Mouse (Mus musculus) retina, adult 2 months (tissue): ENCODE results near the gene Eif2b2.

Experiments
- DNase-seq: peaks from one replicate; pipeline ENCODE4 v3.0.0-alpha.2; 2012; ENCODE audit warnings: low read depth, low spot score

Gene Eif2b2

GRCm38 (mm10) chr12:85252083-85252482, 32.8 kb downstream of the Eif2b2 start:
- no peak for DNase-seq

- DNase-seq: no peak
Observed at GRCm38 (mm10) chr12:85256074-85256751, 36.9 kb downstream of the Eif2b2 start.

GRCm38 (mm10) chr12:85257008-85257639, 37.8 kb downstream of the Eif2b2 start:
- no peak for DNase-seq

GRCm38 (mm10) chr12:85262489-85262888, 43.2 kb downstream of the Eif2b2 start:
- no peak for DNase-seq

DNA sequence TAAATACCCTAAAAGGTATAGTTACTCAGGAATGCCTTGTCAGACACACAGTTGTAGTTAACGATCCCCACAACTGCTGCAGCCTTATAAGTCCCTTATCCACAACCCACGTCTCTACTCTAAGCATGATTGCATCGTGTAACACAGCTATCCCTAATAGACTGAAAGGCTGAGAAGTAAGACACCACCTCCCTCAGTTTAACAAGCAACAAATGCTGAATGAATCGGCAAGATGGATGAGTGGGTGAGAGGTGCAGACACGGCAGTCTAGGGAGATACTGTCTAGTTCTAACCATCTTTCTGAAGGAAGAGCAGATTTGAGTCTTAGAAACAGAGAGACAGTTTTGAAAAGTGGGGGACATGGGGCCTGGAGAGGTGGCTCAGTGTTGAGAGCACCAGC, 43.9 kb downstream of the Eif2b2 start:
- DNase-seq: no peak

DNA sequence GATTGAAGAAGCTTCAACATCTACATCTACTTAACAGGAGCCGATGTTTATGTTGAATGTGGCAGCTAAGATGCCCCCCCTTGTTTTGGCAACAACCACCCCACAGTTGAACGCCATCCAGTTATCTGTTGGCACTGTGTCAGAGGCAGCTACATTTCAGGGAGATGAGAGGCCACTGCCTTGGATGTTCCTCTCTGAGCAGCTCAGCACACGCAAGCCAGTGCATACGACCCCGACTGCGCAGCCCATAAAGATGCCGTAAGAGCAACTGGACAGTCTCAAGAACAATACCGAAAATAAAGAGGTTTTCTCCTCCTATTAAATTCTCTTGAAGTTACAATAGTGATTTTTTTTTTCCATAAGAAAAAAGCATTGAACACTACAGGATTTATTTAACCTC, 45.2 kb downstream of the Eif2b2 start:
- no peak for DNase-seq

GRCm38 (mm10) chr12:85264940-85265339, 45.7 kb downstream of the Eif2b2 start:
- DNase-seq: no peak

GRCm38 (mm10) chr12:85266248-85266647, 47.0 kb downstream of the Eif2b2 start:
- no peak for DNase-seq

DNA sequence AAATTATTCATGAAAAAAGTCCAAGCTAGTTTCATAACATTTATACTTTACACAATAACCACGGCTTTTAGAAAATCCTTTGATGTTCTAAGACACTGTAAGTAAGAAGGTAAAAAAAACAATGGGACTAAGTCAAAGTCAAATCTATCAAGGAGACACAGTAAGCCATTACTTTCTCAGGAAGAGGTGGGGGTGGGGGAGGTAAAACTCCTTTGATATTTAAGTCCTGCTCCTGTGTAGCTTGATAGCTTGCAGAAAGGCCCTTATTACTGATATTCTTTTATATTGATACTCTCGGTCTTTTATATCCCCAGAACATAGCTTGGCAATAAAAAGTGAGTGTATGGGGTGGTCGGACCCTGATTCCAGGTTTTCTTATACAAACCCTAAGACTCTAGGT, 50.5 kb downstream of the Eif2b2 start:
- no peak for DNase-seq

GRCm38 (mm10) chr12:85270319-85270718, 51.0 kb downstream of the Eif2b2 start, which contains the start of gene Mlh3:
Gene Mlh3, minus strand, starts transcription at chr12:85270599.
- DNase-seq: peak; percentile 75

DNA sequence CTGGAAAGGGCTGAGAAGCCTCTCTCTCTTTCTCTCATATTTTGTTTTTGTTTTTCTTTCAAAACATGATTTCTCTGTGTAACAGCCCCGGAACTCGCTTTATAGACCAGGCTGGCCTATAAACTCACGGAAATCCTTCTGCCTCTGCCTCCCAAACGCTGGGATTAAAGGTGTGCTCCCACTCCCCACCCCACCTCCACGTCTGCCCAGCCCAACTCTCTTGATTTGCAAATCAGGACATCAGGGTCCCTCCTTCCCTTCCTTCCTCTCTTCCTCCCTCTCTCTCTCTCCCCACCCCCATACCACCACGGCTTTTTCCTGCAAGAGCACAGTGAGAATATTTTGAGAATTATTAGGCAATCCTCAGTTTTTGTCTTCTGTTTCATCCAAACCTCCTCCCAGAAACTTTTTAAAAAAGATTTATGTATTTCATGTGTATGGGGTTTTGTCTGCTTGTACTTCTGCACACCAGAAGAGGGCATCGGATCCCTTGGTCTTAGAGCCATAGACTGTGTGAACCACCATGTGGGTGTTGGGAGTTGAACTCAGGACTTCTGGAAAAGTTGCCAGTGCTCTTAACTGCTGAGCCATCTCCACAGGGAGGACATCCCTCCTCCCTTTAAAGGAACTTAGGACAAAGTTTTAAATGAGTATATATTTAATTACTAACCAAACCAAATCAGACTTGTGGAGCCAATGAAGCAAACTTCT, 52.0 kb downstream of the Eif2b2 start:
- no peak for DNase-seq

- no peak for DNase-seq
Observed at GRCm38 (mm10) chr12:85271843-85272206, 52.5 kb downstream of the Eif2b2 start.

- DNase-seq: no peak
Observed at GRCm38 (mm10) chr12:85273508-85273907, 54.2 kb downstream of the Eif2b2 start.
